ENCODE assay signal across 8 mouse cellular contexts in the genomic region with DNA sequence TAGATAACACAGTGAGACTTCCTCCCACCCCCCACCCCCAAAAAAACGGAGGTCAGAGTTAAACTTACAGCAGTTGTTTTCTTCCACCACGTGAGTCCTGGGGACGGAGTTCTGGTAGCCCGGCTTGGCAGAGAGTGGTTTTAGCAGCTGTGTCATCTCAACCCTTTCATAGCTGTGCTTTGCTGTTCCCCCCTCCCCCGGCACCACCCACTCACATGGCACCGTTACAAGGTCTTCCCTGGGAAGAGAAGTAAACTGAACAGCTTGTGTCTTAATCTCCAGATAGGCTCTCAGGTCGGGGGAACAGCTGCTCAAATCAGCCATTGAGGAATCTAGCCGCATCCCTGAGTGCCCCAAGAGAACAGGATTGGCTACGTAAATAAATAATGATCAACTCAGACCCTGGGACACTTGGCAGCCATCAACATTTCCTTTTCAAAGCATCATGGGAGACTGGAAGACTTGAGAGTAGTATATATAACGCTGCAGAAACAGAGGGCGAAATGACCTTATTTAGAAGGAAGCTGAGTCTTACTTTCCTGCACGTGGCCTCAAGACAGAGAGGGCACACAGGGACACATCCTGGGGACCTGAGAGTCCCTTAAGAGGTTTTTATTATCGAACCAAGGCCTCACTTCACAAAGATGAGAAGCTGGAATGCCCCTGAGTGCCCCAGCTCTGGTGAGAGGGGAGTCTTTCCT. TPM values are rescaled to one million over a fixed set of nuclear protein-coding genes. Genes with fewer than 3 reads are reported as not detected.
DNase-seq lines count a peak whose midpoint lies in the region; ATAC-seq and TF ChIP-seq lines count a peak whose summit lies in the region.

No protein-coding gene starts in this region.

- 61% methylated on average over 13 of the region's 13 CpGs for WGBS in liver, embryonic 12.5 days (ENCODE audit: insufficient replicate concordance)
- WGBS in liver, postnatal 0 days (ENCODE audit: insufficient replicate concordance): 61% methylated on average over 13 of the region's 13 CpGs
- WGBS in lung, embryonic 16.5 days: 27% methylated on average over 13 of the region's 13 CpGs

- no peak for ATAC-seq in liver, embryonic 12.5 days
- no peak for ATAC-seq in liver, postnatal 0 days
- ATAC-seq in lung, embryonic 16.5 days (ENCODE audit: low read depth): peak; percentile 68

- H3K27me3 ChIP-seq in liver, embryonic 12.5 days (replicated peaks): no peaks in the 10 kb centered on the region
- H3K27me3 ChIP-seq in liver, postnatal 0 days (ENCODE audit: insufficient read depth, low read length): no peaks in the 10 kb centered on the region
- no peaks in the 10 kb centered on the region; the same call in 1 of the 2 replicates for H3K27me3 ChIP-seq in lung, embryonic 16.5 days (ENCODE audit: control insufficient read depth, insufficient read depth, low read depth, low read length)

- no peaks in the 10 kb centered on the region for H3K9me3 ChIP-seq in liver, embryonic 12.5 days (replicated peaks)
- H3K9me3 ChIP-seq in liver, postnatal 0 days (ENCODE audit: low read length): no peaks in the 10 kb centered on the region
- H3K9me3 ChIP-seq in lung, embryonic 16.5 days (ENCODE audit: control insufficient read depth, low read length): peaks cover 3% of the 10 kb centered on the region; the same call in 1 of the 2 replicates

- no peaks in the 10 kb centered on the region for H3K36me3 ChIP-seq in liver, embryonic 12.5 days
- H3K36me3 ChIP-seq in liver, postnatal 0 days (replicated peaks; ENCODE audit: insufficient read depth, low read length): no peaks in the 10 kb centered on the region
- no peaks in the 10 kb centered on the region for H3K36me3 ChIP-seq in lung, embryonic 16.5 days (ENCODE audit: control insufficient read depth, insufficient read depth, low read length)

- H3K4me3 ChIP-seq in liver, embryonic 12.5 days: no peak overlapping the region
- H3K4me3 ChIP-seq in liver, postnatal 0 days (ENCODE audit: low read depth, low read length): no peak overlapping the region
- H3K4me3 ChIP-seq in lung, embryonic 16.5 days (ENCODE audit: low read length): no peak overlapping the region

- peak overlapping the region; percentile 8; the same call in 1 of the 2 replicates for H3K27ac ChIP-seq in liver, embryonic 12.5 days
- H3K27ac ChIP-seq in liver, postnatal 0 days (ENCODE audit: low read depth): no peak overlapping the region
- H3K27ac ChIP-seq in lung, embryonic 16.5 days (ENCODE audit: low read length): peak overlapping the region; percentile 83

- H3K9ac ChIP-seq in liver, embryonic 12.5 days: no peak overlapping the region
- H3K9ac ChIP-seq in liver, postnatal 0 days (replicated peaks): no peak overlapping the region
- peak overlapping the region; percentile 16; the same call in 1 of the 2 replicates for H3K9ac ChIP-seq in lung, embryonic 16.5 days (ENCODE audit: low read length)

- no peak for TF ChIP-seq EP300 in liver, postnatal 0 days (IDR thresholded peaks at IDR 0.05; ENCODE audit: low read depth)

- DNase-seq in liver, postnatal 0 days: no peak
- DNase-seq in gastrocnemius, postnatal 4 days (ENCODE audit: low spot score in 2 of 2): peak; percentile 41 to 75
- peak; percentile 43 for DNase-seq in kidney, adult 18-20 months
- peak; percentile 66 for DNase-seq in right cerebral cortex, postnatal 14 days
- DNase-seq in thymus, adult 18-20 months: no peak
- no peak for DNase-seq in embryo, embryonic 10 days (ENCODE audit: low spot score)

- no peak for TF ChIP-seq CTCF in liver, postnatal 0 days (IDR thresholded peaks at IDR 0.05; ENCODE audit: low read depth)

- H3K4me2 ChIP-seq in liver, embryonic 12.5 days: no peak overlapping the region
- H3K4me2 ChIP-seq in liver, postnatal 0 days (ENCODE audit: low read depth, low read length): no peak overlapping the region
- no peak overlapping the region for H3K4me2 ChIP-seq in lung, embryonic 16.5 days (ENCODE audit: low read depth, low read length)

- H3K4me1 ChIP-seq in liver, embryonic 12.5 days: peaks cover 29% of the 10 kb centered on the region
- peaks cover 6% of the 10 kb centered on the region for H3K4me1 ChIP-seq in liver, postnatal 0 days (ENCODE audit: insufficient read depth)
- peaks cover 8% of the 10 kb centered on the region; the same call in 1 of the 2 replicates for H3K4me1 ChIP-seq in lung, embryonic 16.5 days (replicated peaks; ENCODE audit: control insufficient read depth, insufficient read depth, low read length)

RNA-seq across cellular contexts. Expression of a gene that starts 0.6 kb away (rescaled TPM):
- 69.9 and 77.1 TPM in 2 replicates for polyA plus RNA-seq in liver, embryonic 12.5 days (2016; fragmentation: Nextera tagmentation; extraction: Ambion mirVana)
- polyA plus RNA-seq in liver, postnatal 0 days (2015; fragmentation: Nextera tagmentation; extraction: Ambion mirVana): 64.4 and 67.4 TPM in 2 replicates
- total RNA-seq in gastrocnemius, postnatal 4 days (2021): 10 to 100 TPM; 43.3 to 49.6 TPM
- polyA plus RNA-seq in lung, embryonic 16.5 days (2015; fragmentation: Nextera tagmentation; extraction: Ambion mirVana): 167 and 177 TPM in 2 replicates

RNA-seq across cellular contexts. Expression of a gene that starts 28.6 kb away (rescaled TPM):
- polyA plus RNA-seq in liver, embryonic 12.5 days (2016; fragmentation: Nextera tagmentation; extraction: Ambion mirVana): not detected in 2 replicates
- 0.06 TPM in 1 of 2 replicates, not detected in the other for polyA plus RNA-seq in liver, postnatal 0 days (2015; fragmentation: Nextera tagmentation; extraction: Ambion mirVana)
- under 1 TPM; 0.02 to 0.10 TPM for total RNA-seq in gastrocnemius, postnatal 4 days (2021)
- polyA plus RNA-seq in lung, embryonic 16.5 days (2015; fragmentation: Nextera tagmentation; extraction: Ambion mirVana): 0.26 TPM in 1 of 2 replicates, not detected in the other

RNA-seq across cellular contexts. Expression of a gene that starts 36.1 kb away (rescaled TPM):
- polyA plus RNA-seq in liver, embryonic 12.5 days (2016; fragmentation: Nextera tagmentation; extraction: Ambion mirVana): 26.9 and 28.0 TPM in 2 replicates
- 15.5 and 17.4 TPM in 2 replicates for polyA plus RNA-seq in liver, postnatal 0 days (2015; fragmentation: Nextera tagmentation; extraction: Ambion mirVana)
- total RNA-seq in gastrocnemius, postnatal 4 days (2021): 1 to 10 TPM; 4.0 TPM
- polyA plus RNA-seq in lung, embryonic 16.5 days (2015; fragmentation: Nextera tagmentation; extraction: Ambion mirVana): 7.0 and 9.6 TPM in 2 replicates

Comparison
In these comparisons a context has a peak if more than half of its experiments do, and no peak if none do; other contexts are left out.
1. DNase-seq: peak in gastrocnemius, postnatal 4 days (2 of 2), kidney, adult 18-20 months (single experiment) and right cerebral cortex, postnatal 14 days (single experiment); none in liver, postnatal 0 days (single experiment), thymus, adult 18-20 months (0 of 2) and embryo, embryonic 10 days (single experiment).